Mouse (Mus musculus): ENCODE measurements around the gene Efna2.
A peak's percentile ranks its signal among the peaks of the same experiment; 100 is the strongest.

DNA sequence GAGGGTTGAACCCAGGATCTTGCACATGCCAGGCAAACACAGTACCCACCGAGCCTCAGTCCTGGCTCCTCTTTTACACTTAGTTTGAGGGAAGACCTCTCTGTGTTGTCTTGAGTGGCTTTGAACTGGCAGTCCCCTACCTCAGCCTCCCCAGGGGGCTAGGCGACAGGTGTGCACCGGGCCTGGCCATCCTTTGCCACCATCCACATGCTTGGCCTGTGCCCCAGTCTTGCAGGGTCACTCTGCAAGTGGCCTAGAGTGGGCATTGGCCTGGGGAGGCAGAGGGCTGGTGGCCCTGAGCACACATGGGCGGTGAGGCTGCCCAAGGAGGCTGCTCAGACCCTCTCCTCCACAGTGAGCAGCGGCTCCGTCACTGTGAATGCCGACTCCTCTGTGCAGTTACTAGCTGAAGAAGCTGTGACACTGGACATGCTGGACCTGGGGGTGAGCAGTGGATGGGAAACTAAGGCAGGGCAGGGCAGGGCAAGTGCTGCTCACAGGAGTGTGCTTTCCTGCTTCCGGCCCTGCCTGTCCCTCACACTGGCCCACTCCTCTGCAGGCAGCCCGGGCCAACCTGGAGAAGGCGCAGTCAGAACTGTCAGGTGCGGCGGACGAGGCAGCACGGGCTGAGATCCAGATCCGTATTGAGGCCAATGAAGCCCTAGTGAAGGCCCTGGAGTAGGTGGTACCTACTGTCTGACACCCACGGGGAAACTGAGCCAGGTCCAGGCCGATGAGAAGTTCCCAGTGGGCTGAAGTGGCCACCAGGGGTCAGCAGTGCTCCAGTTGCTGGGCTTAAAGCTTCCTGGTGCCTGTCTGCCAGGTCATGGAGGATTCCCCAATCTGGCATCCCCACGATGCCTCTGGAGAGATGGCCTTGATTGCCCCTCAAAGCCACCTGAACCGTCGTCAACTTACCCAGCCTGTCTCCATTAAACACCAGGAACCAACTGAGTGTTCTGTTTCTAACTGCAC, 34.1 kb upstream of the Efna2 start:
- TF ChIP-seq CTCF (IDR thresholded peaks at IDR 0.05; ENCODE audit: borderline replicate concordance, extremely low read depth, insufficient read depth, insufficient read length), result peak; percentile 85
- TF ChIP-seq POLR2A (IDR thresholded peaks at IDR 0.05; ENCODE audit: borderline replicate concordance, extremely low read depth, insufficient read depth, insufficient read length, poor library complexity, severe bottlenecking), result no peak
